Mouse (Mus musculus) kidney, postnatal 36 days (tissue): ENCODE data around the gene Ptpn23.
"Not testable (repeated sequence)": the region's sequence is repeated elsewhere in the genome, so short reads cannot be mapped to it uniquely, and the experiment has no call there.

Source experiments
- DNase-seq, 2 experiments: peaks; one replicate each; pipeline ENCODE4 v3.0.0; 2021 to 2022; ENCODE audit warnings: mixed read lengths in 2 of 2

Gene Ptpn23

GRCm38 (mm10) chr9:110408099-110408773 is at the start of gene Ptpn23:
Gene Ptpn23, minus strand, starts transcription at chr9:110408213.
- DNase-seq, result peak; percentile 96 to 98

DNA sequence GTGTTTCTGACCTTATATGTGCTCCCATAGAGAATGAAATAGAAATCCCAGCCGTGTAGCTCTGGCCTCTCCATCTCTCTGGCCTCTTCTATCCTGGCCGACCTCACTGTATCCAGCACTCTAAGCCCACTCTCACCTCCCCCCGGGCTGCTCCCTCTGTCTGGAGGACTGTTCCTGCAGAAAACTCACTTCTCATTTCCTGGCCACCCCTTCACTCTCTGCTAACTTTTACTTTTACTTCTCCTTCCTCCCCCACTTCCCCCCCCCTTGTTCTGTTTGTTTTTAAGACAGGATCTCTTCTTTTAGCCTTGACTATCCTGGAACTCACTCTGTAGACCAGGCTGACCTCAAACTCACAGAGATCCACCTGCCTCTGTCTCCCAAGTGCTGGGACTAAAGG is 44.5 kb upstream of the Ptpn23 start:
- DNase-seq, result no peak

DNA sequence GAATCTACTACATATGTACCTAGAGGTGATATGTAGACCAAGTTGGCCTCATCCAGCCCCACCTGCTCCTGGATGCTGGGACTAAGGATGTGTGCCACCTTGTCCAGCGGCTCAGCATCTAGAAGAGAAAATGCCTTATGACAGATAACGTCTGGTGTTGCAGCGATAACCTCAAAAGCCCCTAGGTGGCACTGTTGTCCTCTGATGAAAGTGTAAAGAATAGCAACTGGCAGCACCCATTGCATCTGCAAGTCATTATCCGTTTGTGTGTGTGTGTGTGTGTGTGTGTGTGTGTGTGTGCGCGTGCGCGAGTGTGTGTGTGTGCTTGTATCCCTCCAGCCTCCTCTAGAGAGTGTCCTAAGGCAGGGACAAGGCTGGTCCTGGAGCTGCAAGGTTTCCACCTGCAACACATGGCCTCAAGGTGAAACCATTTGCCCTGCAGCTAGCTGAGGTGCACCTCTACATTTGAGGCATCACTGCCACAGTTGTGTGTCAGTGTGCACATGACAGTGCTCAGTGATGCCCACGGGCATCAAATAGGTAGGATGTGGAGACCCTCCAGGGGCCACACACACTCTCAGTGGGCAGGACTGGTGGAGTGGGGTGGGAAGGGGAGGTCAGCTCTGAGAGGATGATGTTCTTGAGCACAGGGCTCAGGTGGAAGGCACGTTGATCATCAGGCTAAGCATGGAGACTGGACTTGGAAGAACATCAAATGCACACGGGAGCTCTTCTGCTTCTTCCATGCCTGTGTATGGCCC is 41.0 kb upstream of the Ptpn23 start:
- peak; percentile 74 to 86 for DNase-seq

DNA sequence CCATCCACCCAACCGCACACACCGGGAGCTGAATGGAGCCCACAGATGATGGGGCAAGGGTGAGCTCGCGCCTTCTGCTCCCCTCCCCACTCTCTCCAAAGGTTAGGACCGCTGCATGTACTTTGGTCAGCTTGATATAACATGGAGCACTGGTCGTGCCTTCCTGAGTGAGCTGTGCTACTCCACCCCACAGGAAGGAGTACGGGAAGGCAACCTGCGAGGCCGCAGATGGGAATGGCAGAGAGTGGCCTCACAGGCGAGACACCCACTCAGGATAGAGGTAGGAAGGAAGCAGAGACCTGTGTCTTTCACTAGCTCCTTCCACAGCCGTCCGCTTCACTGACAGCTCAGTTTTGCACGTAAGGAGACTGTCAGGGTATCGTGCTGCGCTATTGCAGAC is 40.3 kb upstream of the Ptpn23 start:
- DNase-seq, result no peak

DNA sequence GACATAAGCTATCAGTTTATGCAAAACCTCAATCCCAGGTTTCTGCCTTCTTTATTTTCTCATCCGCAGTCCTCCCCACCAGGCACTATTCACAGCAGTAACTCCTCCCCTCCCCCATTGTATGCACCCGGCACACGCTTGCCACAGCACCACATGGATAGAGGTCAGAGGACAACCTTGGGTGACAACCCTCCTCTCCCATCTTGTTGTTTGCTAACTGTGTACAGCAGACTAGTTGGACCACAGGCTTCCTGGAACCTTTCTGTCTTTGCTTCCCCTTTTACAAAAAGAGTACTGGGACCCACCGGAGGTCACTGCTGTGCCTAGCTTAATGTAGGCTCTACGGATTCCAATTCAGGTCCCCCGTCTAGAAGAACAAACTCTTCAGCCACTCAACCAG is 32.5 kb upstream of the Ptpn23 start:
- no peak for DNase-seq

DNA sequence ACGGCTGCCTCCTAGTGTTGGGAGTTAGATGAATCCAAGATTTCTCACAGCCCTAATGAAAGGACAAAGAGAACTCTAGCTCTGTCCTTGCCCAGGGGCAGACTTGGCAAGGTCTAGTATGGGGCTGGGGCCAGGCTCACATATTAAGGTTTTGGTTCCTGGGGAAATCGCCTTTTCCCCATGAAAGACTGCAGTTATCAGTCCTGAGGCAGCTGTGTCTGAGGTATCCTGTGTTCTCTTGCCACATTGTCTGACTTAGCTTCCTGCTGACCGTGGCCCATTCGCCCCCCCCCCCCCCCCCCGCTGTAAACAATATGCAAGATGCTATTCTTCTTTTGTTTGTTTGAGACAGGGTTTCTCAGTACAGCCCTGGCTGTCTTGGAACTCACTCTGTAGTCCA is 32.0 kb upstream of the Ptpn23 start:
- no peak for DNase-seq

DNA sequence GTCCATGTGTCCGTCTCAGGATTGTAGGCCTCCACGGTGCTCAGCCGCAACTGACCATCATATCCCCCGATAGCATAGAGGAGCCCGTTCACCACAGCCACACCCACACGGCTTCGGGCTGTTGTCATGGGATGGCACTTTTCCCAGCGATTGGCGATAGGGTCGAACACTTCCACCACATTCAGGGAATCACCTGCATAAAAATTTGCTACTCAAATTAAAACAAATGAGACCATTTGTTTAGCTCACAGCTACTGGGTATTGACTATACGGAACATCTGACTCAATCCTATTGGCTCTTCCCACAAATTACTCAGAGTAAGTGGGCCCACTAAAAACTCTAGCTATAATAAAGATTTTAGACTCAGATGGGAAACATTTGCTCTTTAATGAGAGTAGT is 28.0 kb upstream of the Ptpn23 start:
- DNase-seq, result no peak

DNA sequence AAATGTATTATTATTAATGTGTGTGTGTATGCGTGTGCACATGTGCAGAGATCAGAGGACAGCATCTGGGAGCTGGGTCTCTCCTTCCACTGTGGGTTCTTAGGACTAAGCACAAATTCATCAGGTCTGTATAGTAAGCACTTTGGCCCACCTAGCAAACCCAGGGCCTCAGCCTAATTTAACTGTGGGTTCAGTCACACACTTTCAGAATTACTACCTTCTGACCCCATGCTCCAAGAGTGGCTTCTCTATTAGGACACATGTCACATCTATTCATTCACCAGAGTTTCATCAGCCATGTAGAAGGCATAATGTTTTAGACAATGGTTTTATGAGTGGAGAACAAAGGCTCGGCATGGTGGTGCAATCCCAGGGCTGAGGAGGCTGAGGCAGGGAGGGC is 25.0 kb upstream of the Ptpn23 start:
- no peak for DNase-seq

GRCm38 (mm10) chr9:110431241-110431640 is 23.2 kb upstream of the Ptpn23 start:
- DNase-seq, result no peak

DNA sequence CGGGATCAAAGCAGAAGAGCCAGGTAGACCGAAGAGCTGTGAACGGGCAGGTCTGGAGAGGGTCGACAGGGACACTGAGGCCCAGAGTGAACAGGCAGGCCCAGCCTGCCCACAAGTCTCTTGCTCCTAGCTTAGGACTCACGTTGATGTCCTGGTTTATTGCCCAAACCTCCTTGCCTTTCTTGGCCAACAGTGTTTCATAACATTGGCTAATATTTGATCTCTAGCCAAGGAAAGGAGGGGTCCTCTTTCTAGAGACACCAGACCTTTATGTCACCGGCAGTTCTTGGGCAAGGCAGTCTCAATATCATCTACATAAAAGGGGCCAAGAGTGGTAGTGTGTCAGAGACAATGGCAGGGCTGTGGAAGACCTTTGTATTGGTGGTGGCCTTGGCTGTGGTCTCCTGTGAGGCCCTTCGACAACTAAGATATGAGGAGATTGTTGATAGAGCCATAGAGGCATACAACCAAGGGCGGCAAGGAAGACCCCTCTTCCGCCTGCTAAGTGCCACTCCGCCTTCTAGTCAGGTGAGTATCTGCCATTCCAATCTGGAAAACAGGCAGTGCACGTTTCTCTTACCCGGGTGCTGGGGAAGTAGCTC is 11.6 kb upstream of the Ptpn23 start, which contains the start of gene Ngp:
Ngp (plus strand) TSS at position 237 of the 602 bp plus-strand sequence.
- no peak for DNase-seq

- peak; percentile 55 to 80 for DNase-seq
Observed at GRCm38 (mm10) chr9:110413785-110414184, 5.8 kb upstream of the Ptpn23 start.

DNA sequence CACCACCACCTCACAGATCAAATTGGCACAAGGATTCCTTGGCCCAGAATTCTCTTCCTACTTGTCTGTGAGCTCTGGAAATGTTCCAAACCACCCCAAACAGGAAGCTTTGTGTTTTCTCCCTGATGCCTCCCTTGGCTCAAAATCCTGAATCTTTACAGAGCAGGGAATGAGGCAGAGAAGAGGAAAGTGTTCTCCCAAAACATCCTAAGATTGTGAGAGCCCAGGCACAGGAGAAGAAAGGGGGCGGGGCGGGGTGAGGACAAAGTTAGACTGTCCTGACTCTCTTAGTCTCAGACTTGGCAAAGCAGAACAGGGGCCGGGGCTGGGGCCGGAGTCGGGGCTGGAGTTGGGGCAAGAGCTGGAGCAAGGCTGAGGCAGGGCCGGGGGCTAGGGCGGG is 4.9 kb upstream of the Ptpn23 start:
- peak; percentile 9 to 34 for DNase-seq

DNA sequence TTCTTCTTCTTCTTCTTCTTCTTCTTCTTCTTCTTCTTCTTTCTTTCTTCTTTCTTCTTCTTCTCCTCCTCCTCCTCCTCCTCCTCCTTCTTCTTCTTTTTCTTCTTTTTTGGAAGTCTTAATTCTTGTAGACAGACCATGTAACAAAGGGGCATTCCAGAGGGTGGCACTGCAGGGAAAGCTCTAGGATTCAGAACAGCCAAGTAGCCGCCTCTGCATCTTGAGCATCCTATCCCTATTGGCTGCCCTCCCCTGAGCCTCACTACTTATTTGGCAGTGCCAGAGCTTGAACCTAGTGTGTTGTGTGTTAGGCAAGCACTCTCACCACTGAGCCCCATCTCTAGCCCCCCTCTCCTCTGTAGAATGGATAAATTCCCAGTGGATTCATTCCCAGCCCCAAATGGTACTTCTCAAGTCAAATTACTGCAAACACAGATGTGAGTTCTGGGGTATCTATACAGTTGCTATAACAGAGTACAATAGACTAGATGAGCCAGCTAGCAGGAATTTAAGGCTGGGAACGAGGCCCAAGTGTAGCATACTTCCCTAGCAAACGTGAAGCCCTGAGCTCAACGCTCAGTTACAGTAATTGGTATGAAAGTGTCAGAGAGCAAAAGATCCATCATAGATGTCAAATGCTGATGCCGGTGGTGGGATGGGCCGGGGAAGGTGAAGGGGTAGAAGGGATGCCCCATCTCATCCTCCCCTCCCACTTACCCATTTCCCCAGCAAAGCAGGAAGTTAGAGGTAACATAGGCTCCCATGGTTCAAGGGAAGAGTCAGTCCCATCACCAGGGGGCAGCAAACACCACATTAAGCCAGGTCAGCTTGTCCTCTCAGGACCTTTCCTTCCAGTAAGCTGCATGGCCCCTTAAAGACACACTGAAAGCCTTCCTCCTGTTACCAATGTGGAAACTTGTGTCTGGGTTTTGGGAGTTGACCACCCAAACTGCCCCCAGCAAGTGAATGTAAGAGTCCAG is 3.2 kb upstream of the Ptpn23 start:
- DNase-seq, result peak; percentile 88 to 94

DNA sequence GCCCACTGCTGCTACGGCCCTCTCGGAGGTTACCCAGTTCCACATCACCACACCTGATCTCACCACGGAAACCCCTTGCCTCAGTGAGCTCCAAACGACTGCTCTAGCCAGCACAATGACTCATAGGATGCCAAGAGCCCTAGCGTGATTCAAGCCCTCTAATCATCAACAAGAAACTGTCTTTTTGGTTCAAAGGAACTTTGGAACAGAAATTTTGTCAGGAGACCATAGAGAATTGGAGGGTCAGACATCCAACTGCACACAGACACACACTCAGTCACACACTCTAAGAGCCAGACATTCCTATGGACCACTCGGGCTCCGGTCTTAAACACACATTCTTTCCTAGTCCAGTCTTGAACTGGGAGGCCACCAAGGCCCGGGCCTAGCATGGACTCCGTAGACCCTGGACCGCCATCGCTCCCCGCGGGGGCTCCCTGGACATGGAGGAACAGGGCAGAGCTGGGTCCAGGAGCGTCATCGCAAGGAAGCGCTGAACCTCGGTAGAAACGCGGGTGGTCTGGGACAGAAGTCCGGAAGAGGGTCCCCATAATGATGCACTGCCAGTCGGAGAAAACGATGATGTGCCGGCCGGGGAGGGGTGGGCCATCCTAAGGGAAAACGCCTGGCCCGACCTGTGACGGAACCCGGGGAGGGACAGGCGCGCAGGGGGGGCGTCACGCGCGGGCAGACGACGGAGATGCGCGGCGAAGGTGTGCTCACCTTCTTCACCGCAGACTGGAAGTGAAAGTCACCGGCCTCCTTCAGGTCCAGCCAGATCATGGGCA is 508 bp downstream of the Ptpn23 start:
- no peak for DNase-seq

GRCm38 (mm10) chr9:110403240-110403639 is 4.8 kb downstream of the Ptpn23 start:
- not testable (repeated sequence) for DNase-seq

GRCm38 (mm10) chr9:110402731-110403130 is 5.3 kb downstream of the Ptpn23 start:
- peak in 1 of 2 experiments; percentile 33 for DNase-seq

- DNase-seq, result no peak
Observed at GRCm38 (mm10) chr9:110400650-110401049, 7.4 kb downstream of the Ptpn23 start.

DNA sequence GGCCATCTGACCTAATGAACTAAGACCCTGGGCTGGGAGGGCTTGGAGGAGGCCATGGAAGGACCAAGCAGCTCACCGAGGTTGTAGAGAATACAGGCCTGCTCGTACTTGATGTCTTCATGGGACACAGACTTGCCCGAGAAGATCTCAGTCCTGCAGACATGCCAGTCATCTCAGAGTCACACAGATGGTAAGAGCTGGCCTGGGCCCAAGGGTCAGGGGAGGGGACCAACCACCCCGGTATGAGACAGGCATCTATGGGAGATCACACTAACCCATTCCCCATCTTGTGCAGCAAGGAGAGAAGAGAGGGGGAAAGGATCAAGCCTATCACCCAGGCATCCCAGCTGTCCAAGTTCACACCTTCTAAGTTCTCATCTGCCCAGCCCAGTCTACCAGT is 14.7 kb downstream of the Ptpn23 start:
- no peak for DNase-seq

DNA sequence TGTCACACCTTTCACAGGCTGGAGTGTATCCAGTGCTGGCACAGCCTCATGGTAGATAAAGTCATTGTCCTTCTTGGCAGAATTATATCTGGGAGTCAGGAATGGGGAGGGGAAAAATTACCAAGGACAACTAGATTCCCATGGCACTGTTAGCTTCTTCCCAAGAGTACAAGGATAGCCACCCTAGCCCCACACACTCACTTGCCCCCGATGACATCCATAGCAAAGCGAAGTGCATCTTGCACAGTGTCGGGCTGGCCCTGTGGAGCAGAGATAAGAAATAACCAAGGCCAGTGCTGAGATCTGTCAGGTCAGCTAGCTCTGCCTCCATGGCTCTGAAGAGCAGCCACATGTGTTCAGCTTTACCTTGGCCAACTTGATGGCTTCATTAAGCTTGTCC is 17.2 kb downstream of the Ptpn23 start:
- DNase-seq, result no peak

GRCm38 (mm10) chr9:110388011-110388410 is 20.0 kb downstream of the Ptpn23 start:
- DNase-seq, result no peak

DNA sequence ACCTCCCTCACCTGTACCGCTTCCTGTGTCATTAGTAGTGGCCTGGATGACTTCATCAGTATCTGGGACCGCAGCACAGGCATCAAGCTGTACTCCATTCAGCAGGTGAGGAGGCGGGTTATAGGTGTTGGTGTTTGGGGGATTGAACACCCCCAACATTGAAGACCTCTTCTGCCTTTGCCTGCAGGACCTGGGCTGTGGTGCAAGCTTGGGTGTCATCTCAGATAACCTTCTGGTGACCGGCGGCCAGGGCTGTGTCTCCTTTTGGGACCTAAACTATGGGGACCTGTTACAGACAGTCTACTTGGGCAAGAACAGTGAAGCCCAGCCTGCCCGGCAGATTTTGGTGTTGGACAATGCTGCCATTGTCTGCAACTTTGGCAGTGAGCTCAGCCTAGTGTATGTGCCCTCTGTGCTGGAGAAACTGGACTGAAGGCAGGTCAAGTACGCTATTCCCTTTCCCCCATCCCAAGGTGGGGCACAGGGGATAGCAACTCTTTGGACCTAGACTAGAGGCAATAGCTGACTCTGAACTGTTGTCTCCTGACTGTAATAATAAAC is 23.6 kb downstream of the Ptpn23 start:
- no peak for DNase-seq

GRCm38 (mm10) chr9:110381292-110381691 is 26.7 kb downstream of the Ptpn23 start:
- DNase-seq, result no peak
